Mouse (Mus musculus) kidney, embryonic 16.5 days (tissue): ENCODE measurements around the gene 2310061I04Rik. TPM values are rescaled to one million over a fixed set of nuclear protein-coding genes. Genes with fewer than 3 reads are reported as not detected.

Experiments used
- ATAC-seq: fragments of 200-750 bp; cut with Nextera tagmentation; 2 replicates; pipeline ENCODE4 v1.8.0; 2017; ENCODE audit warnings: moderate TSS enrichment; ENCODE audit not compliant: low FRiP score, low TSS enrichment
- H3K27ac ChIP-seq: fragments of 300-500 bp; sonication (generic); 2 replicates; pipeline ENCODE4 v1.5.1; 2014; ENCODE audit warnings: low read length
- H3K27me3 ChIP-seq: fragments of 300-500 bp; sonication (generic); 2 replicates; pipeline ENCODE4 v1.6.1; 2014; ENCODE audit warnings: low read length, control low read depth, mixed read lengths; ENCODE audit not compliant: insufficient read depth
- H3K36me3 ChIP-seq: fragments of 300-500 bp; sonication (generic); 2 replicates; pipeline ENCODE4 v1.6.1; 2014; ENCODE audit warnings: low read length, control low read depth, mixed read lengths; ENCODE audit not compliant: insufficient read depth
- H3K4me1 ChIP-seq: fragments of 300-500 bp; sonication (generic); 2 replicates; pipeline ENCODE4 v1.6.1; 2014; ENCODE audit warnings: low read length, control low read depth, mixed read lengths; ENCODE audit not compliant: insufficient read depth
- H3K4me2 ChIP-seq: fragments of 300-500 bp; sonication (generic); replicated peaks from 2 replicates; pipeline ENCODE4 v1.6.1; 2014; ENCODE audit warnings: low read depth, low read length
- H3K4me3 ChIP-seq: fragments of 300-500 bp; sonication (generic); 2 replicates; pipeline ENCODE4 v1.5.1; 2014; ENCODE audit warnings: mild to moderate bottlenecking, low read length
- H3K9ac ChIP-seq: fragments of 300-500 bp; sonication (generic); replicated peaks from 2 replicates; pipeline ENCODE4 v1.6.1; 2014; ENCODE audit warnings: low read length
- H3K9me3 ChIP-seq: fragments of 300-500 bp; sonication (generic); 2 replicates; pipeline ENCODE4 v1.6.1; 2016; ENCODE audit warnings: low read length, control low read depth
- whole genome bisulfite sequencing: fragments of 180-500 bp; shearing (Covaris S2); extraction: QIAGEN DNeasy Blood & Tissue Kit; methylation state at CpG from one replicate; pipeline ENCODE4 v1.1.7; 2014; 5-methylcytosine and 5-hydroxymethylcytosine counted together
- polyA plus RNA-seq: library from polyadenylated mRNA; unstranded; fragments of >200 nt; fragmentation: Nextera tagmentation; extraction: Ambion mirVana; gene quantifications from 2 replicates; pipeline ENCODE4 v1.2.1, GENCODE M21; 2015

The 2310061I04Rik gene
- polyA plus RNA-seq, 1 experiment from 2014 or later = 33.3 TPM

DNA sequence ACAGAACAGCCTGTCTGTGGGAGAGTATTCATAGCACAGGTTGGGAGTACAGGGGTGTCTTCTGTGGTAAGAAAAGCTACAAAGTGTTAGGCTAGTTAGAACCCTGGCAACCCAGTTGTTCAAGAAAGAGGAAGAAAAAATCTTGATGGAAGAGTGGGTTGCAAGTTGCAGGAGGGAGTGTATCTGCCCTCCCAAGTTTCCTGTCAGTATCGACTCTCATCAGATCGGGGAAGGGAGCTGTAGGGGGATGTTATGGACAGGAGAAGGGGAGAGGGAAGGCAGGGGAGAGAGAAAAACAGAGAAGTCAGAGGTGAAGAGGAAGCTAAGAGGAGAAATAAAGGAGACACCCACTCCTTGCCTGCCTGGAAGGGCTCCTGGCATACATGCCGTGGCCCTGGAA, 3.4 kb upstream of the 2310061I04Rik start:
- peaks cover 29% of the 10 kb centered on the region for H3K36me3 ChIP-seq

DNA sequence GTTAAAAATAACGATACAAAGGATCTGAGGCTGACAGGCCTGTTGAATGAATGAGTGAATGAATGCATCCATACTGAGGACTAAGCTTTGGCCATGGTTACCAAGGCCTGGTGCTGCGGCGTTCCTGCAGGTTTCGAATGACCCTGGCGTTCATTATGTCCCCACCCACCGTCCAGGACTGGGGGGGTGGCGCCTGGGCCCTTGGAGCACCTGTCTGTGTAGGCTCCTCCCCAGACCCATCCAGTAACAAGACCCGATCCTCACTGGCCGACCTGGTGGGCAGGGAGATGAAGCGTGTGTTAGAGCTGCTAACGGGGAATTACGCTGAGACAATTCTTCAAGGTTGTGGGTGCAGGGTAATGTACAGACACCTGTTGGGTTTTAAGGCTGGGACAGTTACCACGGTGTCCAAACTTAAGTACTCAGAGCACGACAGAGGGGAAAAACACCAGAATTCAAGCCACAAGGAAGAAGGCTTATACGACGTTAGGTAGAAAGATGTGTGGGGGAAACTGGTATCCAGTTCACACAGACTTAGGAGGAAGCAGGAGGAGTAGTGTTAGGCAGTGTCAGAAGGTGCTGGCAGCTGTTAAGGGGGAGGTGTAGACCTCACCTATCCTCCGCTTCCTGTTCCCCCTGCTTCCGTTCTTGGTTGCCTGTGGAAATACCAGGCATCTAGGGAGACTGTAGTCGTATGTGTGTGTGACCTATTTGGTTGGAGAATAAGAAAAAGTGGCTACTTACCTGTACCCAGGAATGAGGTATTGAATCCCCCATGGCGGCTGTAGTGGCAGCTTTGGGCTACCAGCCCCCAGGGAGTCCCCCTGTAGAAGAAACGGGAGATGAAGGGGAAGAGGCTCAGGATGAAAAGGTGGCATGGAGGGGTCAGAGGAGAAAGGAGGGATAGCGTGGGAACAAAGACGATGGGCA, 678 bp upstream of the 2310061I04Rik start:
- Histone ChIP-seq H3K4me2 (peak overlapping the region; percentile 46), H3K27ac (peak overlapping the region; percentile 44)
- 41% methylated on average over 23 of the region's 23 CpGs for WGBS

More for the DNA sequence above, 3.4 kb upstream of the 2310061I04Rik start:
- H3K9me3 ChIP-seq = no peaks in the 10 kb centered on the region
- no peak for ATAC-seq
- H3K4me3 ChIP-seq = no peak overlapping the region
- no peak overlapping the region for H3K4me2 ChIP-seq
- 89% methylated on average over 3 of the region's 3 CpGs for WGBS
- no peaks in the 10 kb centered on the region for H3K27me3 ChIP-seq
- no peak overlapping the region for H3K9ac ChIP-seq
- H3K27ac ChIP-seq = no peak overlapping the region
- H3K4me1 ChIP-seq = peaks cover 16% of the 10 kb centered on the region

DNA sequence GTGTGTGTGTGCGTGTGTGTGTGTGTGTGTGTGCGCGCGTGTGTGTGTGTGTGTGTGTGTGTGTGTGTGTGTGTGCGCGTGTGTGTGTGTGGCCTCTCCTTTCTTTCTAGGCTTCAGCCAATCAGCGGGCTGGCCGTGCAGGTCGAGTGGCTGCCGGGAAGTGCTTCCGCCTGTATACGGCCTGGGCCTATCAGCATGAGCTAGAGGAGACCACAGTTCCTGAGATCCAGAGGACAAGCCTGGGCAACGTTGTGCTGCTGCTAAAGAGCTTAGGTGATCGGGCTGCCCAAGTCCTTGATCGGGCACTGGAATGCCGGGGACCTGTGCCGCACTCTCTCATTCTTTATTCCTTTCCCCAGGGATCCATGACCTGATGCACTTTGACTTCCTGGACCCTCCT, 9.5 kb downstream of the 2310061I04Rik start:
- Histone ChIP-seq H3K4me2 (no peak overlapping the region), H3K9ac (no peak overlapping the region), H3K4me3 (no peak overlapping the region), H3K9me3 (no peaks in the 10 kb centered on the region), H3K4me1 (no peaks in the 10 kb centered on the region), H3K27ac (no peak overlapping the region), H3K27me3 (no peaks in the 10 kb centered on the region), H3K36me3 (peaks cover 90% of the 10 kb centered on the region)
- 76% methylated on average over 17 of the region's 17 CpGs for WGBS
- ATAC-seq = no peak

More for the DNA sequence above, 678 bp upstream of the 2310061I04Rik start:
- ATAC-seq = peak; percentile 43
- peak overlapping the region; percentile 65 for H3K4me3 ChIP-seq
- H3K4me1 ChIP-seq = peaks cover 21% of the 10 kb centered on the region
- H3K9me3 ChIP-seq = no peaks in the 10 kb centered on the region
- H3K9ac ChIP-seq = peak overlapping the region; percentile 58
- H3K36me3 ChIP-seq = peaks cover 28% of the 10 kb centered on the region
- H3K27me3 ChIP-seq = no peaks in the 10 kb centered on the region

DNA sequence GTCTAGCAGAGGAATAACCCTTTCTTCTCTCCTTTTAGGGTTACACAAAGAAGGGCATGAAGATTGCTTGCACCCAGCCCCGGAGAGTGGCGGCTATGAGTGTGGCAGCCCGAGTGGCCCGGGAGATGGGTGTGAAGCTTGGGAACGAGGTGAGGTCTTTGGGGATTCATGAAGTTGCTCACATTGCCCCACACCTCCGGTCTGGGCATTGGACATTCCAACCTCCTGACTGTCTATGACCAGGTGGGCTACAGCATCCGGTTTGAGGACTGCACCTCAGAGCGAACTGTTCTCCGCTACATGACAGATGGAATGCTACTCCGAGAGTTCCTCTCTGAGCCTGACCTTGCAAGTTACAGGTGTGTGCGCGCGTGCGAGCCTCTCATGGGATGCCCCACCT, 13.5 kb downstream of the 2310061I04Rik start:
- Histone ChIP-seq H3K4me2 (no peak overlapping the region), H3K9me3 (no peaks in the 10 kb centered on the region), H3K4me3 (no peak overlapping the region), H3K9ac (no peak overlapping the region), H3K4me1 (peaks cover 12% of the 10 kb centered on the region), H3K27me3 (no peaks in the 10 kb centered on the region), H3K27ac (no peak overlapping the region), H3K36me3 (peaks cover 64% of the 10 kb centered on the region)
- ATAC-seq = no peak
- 94% methylated on average over 14 of the region's 14 CpGs for WGBS

DNA sequence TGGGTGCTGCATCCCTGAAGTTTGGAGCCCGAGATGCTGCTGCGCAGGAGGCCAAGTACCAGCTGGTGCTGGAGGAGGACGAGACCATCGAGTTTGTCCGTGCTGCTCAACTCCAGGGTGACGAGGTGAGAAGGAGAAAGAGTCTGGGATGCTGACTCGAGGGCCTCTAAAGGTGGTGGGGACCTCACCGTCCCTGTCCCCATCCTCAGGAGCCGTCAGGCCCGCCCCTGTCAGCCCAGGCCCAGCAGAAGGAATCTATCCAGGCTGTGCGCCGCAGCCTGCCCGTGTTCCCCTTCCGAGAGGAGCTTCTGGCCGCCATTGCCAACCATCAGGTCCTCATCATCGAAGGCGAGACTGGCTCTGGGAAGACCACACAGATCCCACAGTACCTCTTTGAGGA, 14.3 kb downstream of the 2310061I04Rik start:
- Histone ChIP-seq H3K4me3 (no peak overlapping the region), H3K4me2 (no peak overlapping the region), H3K27me3 (no peaks in the 10 kb centered on the region), H3K27ac (no peak overlapping the region), H3K9ac (no peak overlapping the region), H3K9me3 (no peaks in the 10 kb centered on the region), H3K4me1 (peaks cover 12% of the 10 kb centered on the region), H3K36me3 (peaks cover 57% of the 10 kb centered on the region)
- 94% methylated on average over 17 of the region's 17 CpGs for WGBS
- no peak for ATAC-seq

DNA sequence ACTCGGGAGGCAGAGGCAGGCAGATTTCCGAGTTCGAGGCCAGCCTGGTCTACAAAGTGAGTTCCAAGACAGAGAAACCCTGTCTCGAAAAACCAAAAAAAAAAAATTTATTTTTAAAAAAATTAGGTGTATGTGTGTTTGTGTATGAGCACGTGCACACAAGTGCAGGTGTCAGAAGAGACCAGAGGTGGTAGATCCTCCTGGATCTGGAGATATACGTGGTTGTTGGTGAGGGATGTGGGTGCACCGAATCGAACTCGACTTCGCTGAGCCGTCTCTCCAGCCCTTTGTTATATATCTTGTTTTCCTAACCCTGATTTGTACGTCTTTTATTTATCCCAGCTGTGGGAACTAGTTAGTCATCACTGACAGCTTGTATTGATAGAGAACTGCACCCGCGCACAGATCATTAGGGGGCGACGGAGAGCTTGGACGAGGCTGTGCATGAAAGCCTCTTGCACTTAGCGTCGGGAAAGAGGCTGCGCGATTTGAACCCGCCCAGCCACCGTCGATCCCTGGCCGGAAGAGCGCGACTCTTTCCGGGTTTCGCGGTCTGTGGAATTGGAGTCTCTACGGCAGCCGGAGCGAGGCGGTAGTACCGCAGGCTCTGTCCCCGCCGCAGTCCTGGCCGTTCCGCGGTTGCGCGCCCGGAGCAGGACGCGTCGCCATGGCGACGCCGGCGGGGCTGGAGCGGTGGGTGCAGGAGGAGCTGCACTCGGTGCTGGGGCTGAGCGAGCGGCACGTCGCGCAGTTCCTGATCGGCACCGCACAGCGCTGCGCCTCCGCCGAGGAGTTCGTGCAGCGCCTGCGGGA, 17.8 kb downstream of the 2310061I04Rik start, which contains the start of gene Dhx16:
Dhx16 (plus strand) TSS at position 575 of the 813 bp plus-strand sequence.
- H3K4me3 ChIP-seq = peak within 1 kb of the TSS; percentile 82
- WGBS = 5% methylated on average over 66 of the region's 66 CpGs
- H3K4me2 ChIP-seq = peak within 1 kb of the TSS; percentile 66
- H3K4me1 ChIP-seq = peaks cover 12% of the 10 kb centered on the region
- H3K27me3 ChIP-seq = no peaks in the 10 kb centered on the region
- H3K9me3 ChIP-seq = no peaks in the 10 kb centered on the region
- ATAC-seq = peak; percentile 95
- peak within 1 kb of the TSS; percentile 87 for H3K9ac ChIP-seq
- H3K36me3 ChIP-seq = peaks cover 39% of the 10 kb centered on the region
- peak within 1 kb of the TSS; percentile 59; the same call in 1 of the 2 replicates for H3K27ac ChIP-seq

DNA sequence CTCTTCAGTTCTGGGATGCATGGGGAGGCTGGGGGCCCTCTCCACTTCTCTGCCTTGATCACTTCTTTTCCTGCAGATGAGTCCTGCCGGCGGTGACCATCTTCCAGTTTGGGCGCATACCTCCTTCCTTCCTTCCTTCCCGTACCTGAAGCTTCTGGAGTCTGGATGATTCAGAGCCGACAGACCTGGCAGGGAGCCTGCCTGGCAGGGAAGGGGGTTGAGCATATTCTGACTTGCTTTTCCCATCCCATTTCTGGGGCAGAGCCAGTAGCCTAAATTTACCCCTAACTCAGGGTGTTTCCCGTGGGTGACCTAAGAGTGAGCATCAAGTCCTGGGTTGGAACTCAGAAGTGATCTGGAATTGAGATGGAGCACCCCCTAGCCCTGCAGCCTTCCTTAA, 22.5 kb downstream of the 2310061I04Rik start:
- no peak overlapping the region for H3K27ac ChIP-seq
- H3K4me2 ChIP-seq = no peak overlapping the region
- H3K27me3 ChIP-seq = no peaks in the 10 kb centered on the region
- H3K4me1 ChIP-seq = peaks cover 21% of the 10 kb centered on the region
- no peak for ATAC-seq
- peaks cover 4% of the 10 kb centered on the region; the same call in 1 of the 2 replicates for H3K9me3 ChIP-seq
- peaks cover 16% of the 10 kb centered on the region; the same call in 1 of the 2 replicates for H3K36me3 ChIP-seq
- no peak overlapping the region for H3K9ac ChIP-seq
- H3K4me3 ChIP-seq = no peak overlapping the region
- WGBS = 80% methylated on average over 6 of the region's 6 CpGs

DNA sequence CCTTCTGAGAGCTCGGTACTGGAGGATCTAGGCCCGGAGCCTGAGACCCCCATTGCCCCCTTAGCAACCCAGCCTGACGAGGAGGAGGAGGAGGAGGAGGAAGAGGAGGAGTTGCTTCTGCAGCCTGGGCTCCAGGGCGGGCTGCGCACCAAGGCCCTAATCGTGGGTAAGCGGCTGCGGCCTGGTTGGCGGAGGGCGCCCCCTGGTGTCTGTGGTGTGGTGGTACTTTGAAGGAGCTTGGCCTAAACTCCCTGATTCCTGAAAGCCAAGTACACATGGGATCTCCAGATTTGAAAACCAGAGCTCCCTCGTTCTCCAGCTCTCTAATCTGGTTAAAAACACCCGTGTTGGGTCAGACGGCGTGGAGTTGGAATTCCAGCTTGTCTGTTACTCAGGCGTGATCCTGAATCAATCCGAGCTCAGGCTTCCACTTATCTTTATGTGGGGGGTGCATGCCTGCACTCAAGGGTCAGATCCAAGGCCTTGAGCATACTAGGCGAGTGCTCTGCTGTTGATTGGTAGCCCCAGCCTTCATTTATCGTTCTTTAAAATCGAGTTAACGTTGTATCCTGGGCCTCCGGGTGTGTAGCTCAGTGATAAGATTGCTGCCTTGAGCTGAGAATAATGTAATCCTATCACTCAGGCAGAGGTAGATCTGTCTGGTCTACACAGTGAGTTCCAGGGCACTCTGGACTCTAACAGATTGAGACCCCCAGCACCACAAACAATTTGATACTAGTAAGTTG, 23.3 kb downstream of the 2310061I04Rik start:
- peaks cover 4% of the 10 kb centered on the region; the same call in 1 of the 2 replicates for H3K9me3 ChIP-seq
- H3K27me3 ChIP-seq = no peaks in the 10 kb centered on the region
- 35% methylated on average over 20 of the region's 21 CpGs for WGBS
- peaks cover 16% of the 10 kb centered on the region; the same call in 1 of the 2 replicates for H3K36me3 ChIP-seq
- peak overlapping the region; percentile 44; the same call in 1 of the 2 replicates for H3K4me2 ChIP-seq
- H3K4me3 ChIP-seq = peak overlapping the region; percentile 20; the same call in 1 of the 2 replicates
- H3K4me1 ChIP-seq = peaks cover 26% of the 10 kb centered on the region
- peak; percentile 53; the same call in 1 of the 2 replicates for ATAC-seq
- H3K9ac ChIP-seq = peak overlapping the region; percentile 48; the same call in 1 of the 2 replicates
- H3K27ac ChIP-seq = peak overlapping the region; percentile 53; the same call in 1 of the 2 replicates
